Mouse (Mus musculus) T-helper 17 cell (primary cell): ENCODE measurements at regions not wholly inside any gene's neighbourhood (a gene's known extent, or its start where the extent isn't known, plus 50 kb on each side); places are given as distances from the start of the nearest gene placed in this dataset.

ENCODE experiments used
- in situ Hi-C, 2 experiments: fragments of 300-600 bp; cut with MboI, MseI; formaldehyde crosslinking; loops; 1 replicate in 1 of 2; 2 replicates in 1 of 2; pipeline ENCODE4 v1.15.1; 2025; ENCODE audit warnings: high pct_unique_total_duplicates in 2 of 2

DNA sequence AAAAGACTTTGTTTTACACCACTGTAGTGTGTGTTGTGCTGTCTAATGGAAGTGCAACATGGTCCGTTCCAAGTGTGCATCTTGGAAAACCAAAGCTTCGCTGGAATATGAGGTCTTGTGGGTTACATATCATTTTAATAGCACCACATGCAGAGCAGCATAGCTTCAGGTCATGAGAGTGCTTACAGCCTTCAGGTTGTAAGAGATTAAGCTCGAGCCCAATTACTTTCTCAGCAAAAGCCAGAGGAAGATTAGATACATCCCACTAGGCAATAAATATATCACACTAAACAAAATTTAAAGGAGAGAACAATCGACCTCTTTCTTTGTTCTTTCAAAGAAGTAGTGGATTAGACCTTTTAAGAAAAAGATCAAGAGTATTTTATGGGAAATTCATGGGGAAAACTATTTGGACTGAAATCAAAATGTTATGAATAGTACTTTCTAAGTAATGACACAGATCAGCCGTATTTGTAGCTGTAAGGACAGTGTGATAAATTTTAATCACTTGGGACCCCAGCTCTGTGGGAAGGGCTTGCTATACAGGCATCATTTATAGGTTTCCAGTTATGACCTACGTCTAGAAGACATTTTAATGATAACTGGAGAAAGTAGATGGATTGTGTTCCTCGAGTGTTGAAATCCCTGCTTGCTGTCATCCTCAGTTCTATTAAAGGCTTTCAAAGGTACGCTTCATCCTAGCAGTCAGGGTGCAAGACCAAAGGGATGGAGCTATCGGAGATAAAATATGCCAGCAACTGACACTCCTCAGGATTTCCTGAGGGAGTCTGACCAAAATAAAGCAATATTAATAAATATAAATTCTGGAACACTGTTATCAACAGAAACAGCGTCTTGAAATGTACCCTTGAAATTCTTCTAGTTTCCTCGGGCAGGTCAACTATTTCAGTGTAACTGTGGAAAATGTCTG is 101.3 kb upstream of the Tcf21 start:
- in situ Hi-C loops = no loop called here

DNA sequence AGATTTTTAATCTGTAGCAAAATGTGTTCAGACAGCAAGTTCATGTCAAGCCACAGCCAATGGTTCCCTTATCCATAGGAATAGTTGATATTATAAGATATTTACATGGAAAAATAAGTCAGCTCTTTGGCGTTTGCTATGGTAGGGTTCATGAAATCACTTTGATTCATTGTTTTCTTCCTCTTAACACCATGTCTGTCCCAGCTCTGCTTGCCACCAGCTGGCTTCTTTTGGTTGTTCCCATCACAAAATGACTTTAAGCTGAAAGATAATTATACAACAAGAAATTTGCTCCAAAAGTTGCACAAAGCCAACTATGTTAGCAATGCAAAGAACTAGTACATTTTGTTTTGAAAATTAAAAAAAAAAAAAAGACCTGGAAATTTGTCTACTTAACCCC is 99.9 kb upstream of the Tcf21 start:
- in situ Hi-C loops = no loop called here

GRCm38 (mm10) chr10:22917797-22918196 is 97.8 kb upstream of the Tcf21 start:
- in situ Hi-C loops = no loop called here

- in situ Hi-C loops = no loop called here
Measured at GRCm38 (mm10) chr10:22915785-22916514, 96.0 kb upstream of the Tcf21 start.

GRCm38 (mm10) chr10:22913112-22913511 is 93.1 kb upstream of the Tcf21 start:
- in situ Hi-C loops = no loop called here

DNA sequence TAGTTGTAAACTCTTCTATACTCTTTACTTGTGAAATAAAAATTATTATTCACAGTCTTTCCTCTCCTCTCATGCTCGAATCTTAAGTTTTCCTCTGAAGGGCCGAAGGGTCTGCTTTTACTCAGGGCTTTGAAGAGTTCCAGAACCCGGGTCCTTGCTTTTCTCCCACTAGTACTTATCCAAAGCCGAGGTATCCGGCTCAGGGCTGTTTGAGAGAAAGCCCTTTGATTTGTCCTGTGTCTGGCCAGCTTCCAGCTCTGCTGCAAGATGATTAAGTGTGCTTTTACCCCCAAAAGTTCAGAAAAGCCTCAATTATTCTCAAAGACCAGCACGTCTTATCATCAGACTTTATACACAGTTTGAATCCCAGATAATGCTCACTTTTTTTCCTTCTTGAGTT is 88.7 kb upstream of the Tcf21 start:
- in situ Hi-C loops = no loop called here

DNA sequence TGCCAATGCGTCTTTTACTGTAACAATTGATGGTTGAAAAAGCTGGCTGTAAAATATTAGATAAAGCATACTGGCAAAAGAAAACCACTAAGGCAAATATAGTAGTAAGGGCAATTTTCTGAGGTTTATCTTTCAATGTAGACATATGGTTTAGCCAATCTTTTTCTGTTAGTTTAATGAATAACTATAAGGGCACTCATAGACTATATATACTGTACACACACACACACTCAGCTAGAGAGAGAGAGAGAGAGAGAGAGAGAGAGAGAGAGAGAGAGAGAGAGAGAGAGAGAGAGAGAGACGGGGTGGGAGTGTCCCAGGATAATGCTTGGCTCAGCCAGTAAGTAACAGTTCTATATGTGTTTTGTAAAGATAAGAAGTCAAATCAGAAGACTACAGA is 85.3 kb upstream of the Tcf21 start:
- in situ Hi-C loops = no loop called here

- in situ Hi-C loops = no loop called here
Measured at GRCm38 (mm10) chr10:22893442-22893985, 73.5 kb upstream of the Tcf21 start.

- in situ Hi-C loops = loop anchor here in 1 of 2 experiments (5.0 kb wide), 1 partner anchor 50 kb away; no protein-coding TSS in a partner anchor
Measured at GRCm38 (mm10) chr10:22887451-22887850, 67.5 kb upstream of the Tcf21 start.

GRCm38 (mm10) chr10:22879714-22880113 is 59.7 kb upstream of the Tcf21 start:
- in situ Hi-C loops = no loop called here

DNA sequence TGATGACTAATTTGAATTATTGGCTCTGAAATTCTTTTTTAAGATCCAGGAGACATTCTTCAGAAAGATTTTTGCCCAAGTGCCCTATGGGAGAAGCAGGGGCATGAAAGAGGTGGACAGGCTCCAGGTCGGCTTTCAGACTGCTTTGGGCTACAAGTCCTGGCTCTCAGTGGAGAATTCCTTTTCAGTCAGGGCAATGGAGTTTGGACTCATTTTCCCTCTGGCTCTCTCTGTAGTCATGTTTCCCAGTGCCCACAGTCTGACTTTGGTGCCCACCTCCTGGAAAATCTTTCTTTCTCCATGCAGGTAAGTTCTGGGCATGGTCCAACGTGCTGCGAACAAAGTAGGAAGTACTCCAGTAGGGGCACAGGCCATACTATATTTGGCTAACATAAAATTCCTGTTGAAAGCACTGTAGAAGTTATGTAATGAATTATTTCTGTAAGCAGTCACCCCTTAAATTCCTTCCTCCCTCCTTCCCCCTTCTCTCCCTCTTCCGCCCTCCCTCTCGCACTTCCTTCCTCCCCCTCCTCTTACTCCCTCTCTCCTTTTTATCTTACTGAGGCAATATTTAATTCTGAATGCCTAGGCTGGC is 57.7 kb upstream of the Tcf21 start:
- in situ Hi-C loops = no loop called here

- in situ Hi-C loops = no loop called here
Measured at GRCm38 (mm10) chr10:22877028-22877427, 57.1 kb upstream of the Tcf21 start.

DNA sequence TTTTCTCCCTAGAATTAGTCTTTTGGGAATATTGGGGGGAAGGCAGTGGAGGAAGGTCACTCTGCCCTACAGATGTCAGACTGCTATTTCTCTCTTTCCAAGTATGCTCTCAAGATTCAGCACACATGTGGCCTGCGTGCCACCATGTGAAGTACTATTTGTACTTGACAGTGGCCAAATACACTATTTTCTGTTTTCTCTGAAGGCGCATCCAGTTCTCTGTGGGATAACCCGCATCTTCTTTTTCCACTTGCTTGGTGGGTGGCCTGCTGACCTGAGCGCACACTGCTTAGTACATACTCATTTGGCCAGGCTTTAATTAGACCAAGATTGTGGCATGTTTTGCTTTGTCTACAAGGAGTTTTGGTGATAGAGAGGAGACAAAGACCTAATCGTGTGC is 55.7 kb upstream of the Tcf21 start:
- in situ Hi-C loops = no loop called here

GRCm38 (mm10) chr10:22875181-22875580 is 55.2 kb upstream of the Tcf21 start:
- in situ Hi-C loops = no loop called here
